Mouse (Mus musculus): ENCODE results near the gene Cuedc2.

Cuedc2 gene

DNA sequence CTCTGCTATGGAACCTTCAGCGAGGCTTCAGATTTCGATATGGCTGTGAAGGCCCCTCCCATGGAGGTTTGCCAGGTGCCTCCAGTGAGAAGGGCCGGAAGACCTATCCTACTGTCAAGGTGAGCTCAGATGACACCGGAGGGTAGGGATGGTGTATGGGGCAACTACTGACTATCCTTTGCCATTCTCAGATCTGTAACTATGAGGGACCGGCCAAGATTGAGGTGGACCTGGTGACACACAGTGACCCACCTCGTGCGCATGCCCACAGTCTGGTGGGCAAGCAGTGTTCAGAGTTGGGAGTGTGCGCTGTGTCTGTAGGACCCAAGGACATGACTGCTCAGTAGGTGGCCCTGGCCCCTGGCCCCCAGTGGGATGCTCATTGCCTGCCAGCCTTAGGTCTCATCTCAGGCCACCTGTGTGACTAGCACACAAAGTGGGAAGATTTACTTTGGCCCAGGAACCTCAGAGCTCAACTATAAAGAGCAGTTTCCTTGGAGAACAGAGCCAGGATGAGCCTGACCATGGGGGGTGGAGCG is 31.7 kb downstream of the Cuedc2 start:
- no peak for DNase-seq (ENCODE audit: low spot score in 2 of 2)

- no peak for DNase-seq (ENCODE audit: low spot score in 2 of 2)
Observed at GRCm38 (mm10) chr19:46306268-46306610, 32.3 kb downstream of the Cuedc2 start.

DNA sequence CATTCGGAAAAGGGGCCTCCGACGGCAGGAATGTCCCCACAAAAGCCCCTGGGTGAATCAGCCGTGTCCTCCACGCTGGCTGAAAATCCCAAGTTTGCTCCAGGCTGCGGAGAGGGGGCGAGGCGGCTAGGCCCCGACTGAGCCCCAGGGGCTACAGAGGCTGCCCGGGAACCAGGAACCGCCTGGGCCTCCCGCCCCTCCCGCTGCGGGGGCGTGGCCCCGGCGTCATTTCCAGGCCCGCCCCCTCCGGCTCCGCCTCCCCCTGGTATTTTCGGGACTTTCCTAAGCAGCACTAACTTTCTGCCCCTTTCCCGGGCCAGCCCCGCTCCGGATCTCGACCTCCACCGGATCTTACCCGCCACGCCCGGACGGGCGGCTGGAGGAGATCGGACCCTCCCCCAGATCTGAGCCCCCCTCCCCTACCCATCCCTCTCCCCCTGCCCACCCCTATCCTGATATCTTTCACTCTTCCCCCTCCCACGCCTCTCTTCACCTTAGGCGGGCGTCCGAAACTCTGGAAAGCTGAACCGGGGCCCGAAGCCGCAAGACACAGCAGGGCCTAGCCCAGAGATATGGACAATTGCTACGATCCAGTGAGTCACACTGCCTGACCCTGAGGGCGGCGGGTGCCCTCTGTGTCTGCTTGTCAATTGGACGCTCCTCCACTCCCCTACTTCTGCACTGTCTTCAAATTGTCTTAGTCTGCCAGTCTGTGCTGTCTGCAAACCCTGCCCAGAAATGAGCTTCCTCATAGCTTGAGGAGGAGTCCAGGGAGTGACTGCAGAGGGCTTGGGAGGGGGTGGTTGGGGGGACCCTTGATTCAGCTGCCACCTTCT is 32.9 kb downstream of the Cuedc2 start:
- peak; percentile 84 to 87 for DNase-seq (ENCODE audit: low spot score in 2 of 2)

DNA sequence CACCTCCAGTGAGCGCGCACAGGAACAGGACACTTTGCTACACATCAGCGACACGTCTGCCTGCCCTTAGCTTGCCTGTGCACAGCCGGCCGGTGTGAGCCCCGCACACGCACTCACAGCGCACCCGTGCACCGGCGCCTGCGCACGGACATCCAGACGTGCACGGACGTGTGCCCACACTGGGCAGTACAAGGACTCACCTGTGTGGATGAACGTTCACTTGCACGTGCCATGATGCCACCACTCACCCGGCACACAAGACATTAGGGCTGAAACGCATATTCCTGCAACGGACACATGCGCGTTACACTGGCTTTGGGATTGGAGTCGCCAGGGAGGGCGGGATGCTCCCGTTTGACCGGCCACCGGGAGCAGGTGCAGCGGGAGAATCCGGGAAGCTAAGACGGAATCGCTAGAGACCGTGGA is 33.6 kb downstream of the Cuedc2 start:
- peak in 1 of 2 experiments; percentile 58 for DNase-seq (ENCODE audit: low spot score in 2 of 2)

DNA sequence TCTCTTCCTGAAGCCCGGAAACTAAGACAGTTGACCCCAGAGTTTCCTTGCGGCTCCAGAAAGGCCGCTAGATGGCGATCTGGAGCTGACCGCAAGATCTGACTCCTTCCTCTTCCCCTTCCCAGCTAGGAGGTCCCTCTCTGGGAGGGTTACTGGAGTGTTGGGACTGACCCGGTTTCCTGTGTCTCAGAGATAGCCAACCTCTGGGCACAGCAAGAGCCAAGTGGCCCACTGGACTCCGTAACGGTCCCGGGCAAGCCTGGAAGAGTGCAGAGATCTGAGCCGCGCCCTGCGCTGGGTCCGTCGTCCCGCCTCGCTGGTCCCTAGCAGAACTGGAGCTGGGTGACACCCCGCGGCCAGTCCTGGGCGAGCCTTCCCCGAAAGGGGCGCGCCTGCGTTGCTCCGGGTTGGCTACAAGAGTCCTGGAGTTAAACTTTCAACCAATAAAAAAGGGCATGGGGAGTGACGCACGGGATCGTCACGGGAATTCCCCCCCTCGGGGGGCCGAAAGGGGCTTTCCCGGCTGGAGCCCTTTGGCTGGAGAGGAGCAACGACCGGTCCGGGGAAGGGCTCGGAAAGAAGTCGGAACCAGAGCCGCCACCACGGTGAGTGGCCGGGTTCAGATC is 34.2 kb downstream of the Cuedc2 start, which contains the start of gene Nfkb2:
TSS of gene Nfkb2 (plus strand) at position 105 of the 626 bp plus-strand sequence.
- peak; percentile 88 to 94 for DNase-seq (ENCODE audit: low spot score in 2 of 2)

DNA sequence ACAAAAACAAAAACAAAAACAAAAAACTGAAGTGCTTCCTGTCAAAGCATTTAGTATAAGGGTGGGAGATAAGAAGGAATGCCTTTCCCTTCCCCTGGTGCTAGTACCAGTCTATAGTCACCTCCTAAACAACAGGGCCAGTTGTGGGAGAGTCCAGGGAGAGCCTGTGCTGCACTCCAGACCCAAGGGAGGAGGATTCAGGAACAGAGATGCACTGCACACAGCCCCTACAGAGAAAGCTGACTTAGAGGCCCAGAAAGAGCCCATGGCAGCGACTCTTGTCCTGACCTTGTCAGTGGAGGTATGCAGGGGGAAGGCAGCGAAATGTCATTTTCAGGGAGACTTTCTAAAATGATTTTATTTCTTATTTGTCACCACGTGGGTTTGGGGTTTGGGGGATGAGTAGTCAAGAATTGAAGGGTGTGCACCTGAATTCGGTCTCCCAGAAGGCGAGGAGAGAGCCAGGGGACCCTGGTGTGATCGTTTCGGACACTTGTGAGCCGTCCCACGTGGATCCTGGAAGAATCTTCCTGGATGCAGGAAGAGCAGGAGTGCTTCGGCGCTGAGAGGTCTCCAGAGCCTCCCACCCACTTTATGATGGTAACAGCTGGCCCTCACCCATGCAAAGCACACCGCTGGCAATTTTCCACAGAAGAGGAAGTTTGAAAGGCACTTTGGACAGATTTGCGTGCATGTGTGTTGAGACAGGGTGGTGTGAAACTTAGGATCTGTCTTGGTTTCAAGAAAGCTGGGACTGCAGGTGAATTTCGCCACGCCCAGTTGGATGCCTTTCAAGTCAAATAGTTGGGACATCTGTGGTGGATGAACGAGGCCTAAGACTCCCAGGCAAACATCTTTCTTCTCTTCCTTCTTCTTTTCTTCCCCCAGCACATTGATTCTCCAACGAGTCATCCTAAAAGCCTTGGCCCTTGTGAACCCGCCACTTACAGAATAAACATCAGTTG is 35.0 kb downstream of the Cuedc2 start:
- no peak for DNase-seq (ENCODE audit: low spot score in 2 of 2)

GRCm38 (mm10) chr19:46302551-46302950 is 36.0 kb downstream of the Cuedc2 start:
- no peak for DNase-seq (ENCODE audit: low spot score in 2 of 2)

DNA sequence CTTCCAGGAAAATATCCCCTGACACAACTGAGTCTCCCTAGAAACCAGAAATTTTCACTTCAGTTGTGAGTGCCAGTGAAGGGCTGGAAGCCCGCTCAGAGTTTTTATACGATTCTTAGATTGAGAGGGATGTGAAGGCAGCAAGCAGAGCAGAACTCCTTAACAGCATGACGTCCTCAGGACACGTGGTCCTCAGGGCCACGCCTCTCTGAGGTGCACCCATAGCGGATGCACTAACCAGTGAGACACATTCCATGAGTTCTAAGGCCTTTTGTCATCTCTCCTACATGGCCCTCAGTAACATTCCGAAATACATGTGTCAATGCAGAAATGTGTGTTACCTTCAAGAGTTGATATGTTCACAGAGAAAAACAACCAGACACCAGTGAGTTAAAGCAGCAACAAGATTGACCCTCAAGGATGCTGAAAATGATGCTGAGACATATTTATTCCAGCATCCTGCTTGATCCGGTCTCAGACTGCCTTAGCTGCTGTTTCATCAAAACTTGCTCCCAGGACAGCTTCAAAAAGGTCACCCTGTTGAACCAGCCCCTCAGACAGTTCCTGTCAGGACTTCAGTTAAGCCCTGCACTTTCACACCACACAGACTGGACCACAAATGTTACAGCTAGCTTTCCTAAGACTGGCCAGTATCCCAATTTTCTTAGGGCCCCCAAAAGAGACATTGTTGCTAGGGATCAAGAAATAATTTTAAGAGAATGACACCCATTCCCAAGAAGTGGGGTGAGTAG is 38.0 kb downstream of the Cuedc2 start:
- no peak for DNase-seq (ENCODE audit: low spot score in 2 of 2)

- DNase-seq (ENCODE audit: low spot score in 2 of 2), result no peak
Observed at GRCm38 (mm10) chr19:46296938-46297337, 41.6 kb downstream of the Cuedc2 start.

- no peak for DNase-seq (ENCODE audit: low spot score in 2 of 2)
Observed at GRCm38 (mm10) chr19:46290535-46291105, 47.9 kb downstream of the Cuedc2 start.

- no peak for DNase-seq (ENCODE audit: low spot score in 2 of 2)
Observed at GRCm38 (mm10) chr19:46287566-46287965, 50.9 kb downstream of the Cuedc2 start.

DNA sequence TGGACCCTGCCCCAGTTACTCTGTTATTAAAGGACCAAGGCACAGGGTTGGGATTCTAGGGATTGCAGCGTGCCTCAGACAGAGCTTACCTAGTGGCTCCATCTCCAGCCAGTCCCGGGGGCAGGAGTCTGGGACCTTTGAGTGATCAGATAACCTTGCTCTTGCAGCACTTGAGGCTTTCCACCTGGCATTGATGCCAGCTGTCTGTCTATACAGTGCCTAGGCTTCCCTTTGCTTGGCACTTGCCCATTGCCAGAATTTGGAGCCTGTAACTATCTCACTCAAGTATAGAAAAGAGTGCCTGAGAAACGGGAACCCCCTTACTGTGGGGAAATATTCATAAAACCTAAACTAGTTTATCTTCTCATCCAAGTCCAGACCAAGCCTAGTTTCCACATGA is 51.6 kb downstream of the Cuedc2 start:
- no peak for DNase-seq (ENCODE audit: low spot score in 2 of 2)

GRCm38 (mm10) chr19:46286047-46286446 is 52.5 kb downstream of the Cuedc2 start:
- DNase-seq (ENCODE audit: low spot score in 2 of 2), result no peak

GRCm38 (mm10) chr19:46285631-46286030 is 52.9 kb downstream of the Cuedc2 start:
- no peak for DNase-seq (ENCODE audit: low spot score in 2 of 2)

- no peak for DNase-seq (ENCODE audit: low spot score in 2 of 2)
Observed at GRCm38 (mm10) chr19:46284686-46285085, 53.8 kb downstream of the Cuedc2 start.

GRCm38 (mm10) chr19:46282081-46282849 is 56.2 kb downstream of the Cuedc2 start:
- DNase-seq (ENCODE audit: low spot score in 2 of 2), result no peak

Measured in urinary bladder, adult 18-20 months (tissue).